Mouse (Mus musculus) adrenal gland, adult 2 months (tissue): ENCODE measurements around the gene 2310011J03Rik. TPM values are rescaled to one million over a fixed set of nuclear protein-coding genes. Genes with fewer than 3 reads are reported as not detected.
A peak's percentile ranks its signal among the peaks of the same experiment; 100 is the strongest.

Experiments
- DNase-seq: peaks from one replicate; pipeline ENCODE4 v3.0.0; 2021
- polyA plus RNA-seq: library from polyadenylated mRNA; depleted of rRNA; stranded (reverse); fragments of >200 nt; gene quantifications from 2 replicates; pipeline ENCODE4 v1.2.3, GENCODE M21; 2012
- total RNA-seq, 2 experiments: library from RNA; stranded (reverse); gene quantifications; 2 replicates each; pipeline ENCODE4 v1.2.3; 2021

2310011J03Rik gene
- total and polyA plus RNA-seq, 3 experiments = 21.6 to 61.7 (median 32.5) TPM

DNA sequence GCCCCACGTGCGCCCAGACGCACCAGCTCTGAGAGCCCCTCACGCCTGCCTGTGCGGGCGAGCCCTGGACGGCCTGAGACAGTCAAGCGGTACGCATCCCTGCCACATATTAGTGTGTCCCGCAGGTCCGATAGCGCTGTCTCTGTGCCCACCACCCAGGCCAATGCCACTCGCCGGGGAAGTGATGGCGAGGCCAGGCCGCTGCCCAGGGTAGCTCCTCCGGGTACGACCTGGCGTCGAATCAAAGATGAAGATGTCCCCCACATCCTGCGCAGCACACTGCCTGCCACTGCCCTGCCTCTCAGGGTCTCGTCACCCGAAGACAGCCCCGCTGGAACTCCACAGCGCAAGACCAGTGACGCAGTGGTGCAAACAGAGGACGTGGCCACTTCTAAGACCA lies 5.0 kb downstream of the 2310011J03Rik start:
- no peak for DNase-seq

- no peak for DNase-seq
Measured at GRCm38 (mm10) chr10:80314494-80315001, 5.8 kb downstream of the 2310011J03Rik start.

GRCm38 (mm10) chr10:80313627-80314201 lies 6.6 kb downstream of the 2310011J03Rik start:
- DNase-seq = no peak

DNA sequence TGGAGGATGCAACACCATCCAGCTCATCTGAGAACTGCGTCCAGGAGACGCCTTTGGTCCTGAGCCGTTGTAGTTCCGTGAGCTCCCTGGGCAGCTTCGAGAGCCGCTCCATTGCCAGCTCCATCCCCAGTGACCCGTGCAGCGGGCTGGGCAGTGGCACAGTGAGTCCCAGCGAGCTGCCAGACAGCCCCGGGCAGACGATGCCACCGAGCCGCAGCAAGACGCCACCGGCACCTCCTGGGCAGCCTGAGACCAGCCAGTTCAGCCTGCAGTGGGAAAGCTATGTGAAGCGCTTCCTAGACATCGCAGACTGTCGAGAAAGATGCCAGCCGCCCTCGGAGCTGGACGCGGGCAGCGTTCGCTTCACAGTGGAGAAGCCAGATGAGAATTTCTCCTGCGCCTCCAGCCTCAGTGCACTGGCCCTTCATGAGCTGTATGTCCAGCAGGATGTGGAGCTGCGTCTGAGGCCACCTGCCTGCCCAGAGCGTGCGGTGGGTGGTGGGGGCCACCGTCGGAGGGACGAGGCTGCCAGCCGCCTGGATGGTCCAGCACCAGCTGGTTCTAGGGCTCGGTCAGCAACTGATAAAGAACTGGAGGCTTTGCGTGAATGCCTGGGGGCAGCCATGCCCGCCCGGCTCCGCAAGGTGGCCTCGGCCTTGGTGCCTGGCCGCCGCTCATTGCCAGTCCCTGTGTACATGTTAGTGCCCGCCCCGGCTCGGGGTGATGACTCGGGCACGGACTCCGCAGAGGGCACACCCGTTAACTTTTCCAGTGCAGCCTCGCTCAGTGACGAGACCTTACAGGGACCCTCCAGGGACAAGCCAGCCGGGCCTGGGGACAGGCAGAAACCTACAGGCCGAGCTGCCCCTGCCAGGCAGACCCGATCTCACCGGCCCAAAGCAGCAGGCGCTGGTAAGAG lies 7.5 kb downstream of the 2310011J03Rik start:
- no peak for DNase-seq

DNA sequence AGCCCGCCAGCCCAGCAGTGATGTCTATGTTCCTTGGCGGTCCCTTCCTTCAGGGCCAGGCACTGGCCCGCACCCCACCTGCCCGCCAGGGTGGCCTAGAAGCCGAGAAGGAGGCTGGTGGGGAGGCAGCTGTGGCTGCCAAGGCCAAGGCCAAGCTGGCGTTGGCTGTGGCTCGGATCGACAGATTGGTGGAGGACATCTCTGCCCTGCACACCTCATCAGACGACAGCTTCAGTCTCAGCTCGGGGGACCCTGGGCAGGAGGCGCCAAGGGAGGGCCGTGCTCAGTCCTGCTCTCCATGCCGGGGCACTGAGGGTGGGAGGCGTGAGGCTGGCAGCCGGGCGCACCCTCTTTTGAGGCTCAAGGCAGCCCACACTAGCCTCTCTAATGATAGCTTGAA lies 8.8 kb downstream of the 2310011J03Rik start:
- no peak for DNase-seq

DNA sequence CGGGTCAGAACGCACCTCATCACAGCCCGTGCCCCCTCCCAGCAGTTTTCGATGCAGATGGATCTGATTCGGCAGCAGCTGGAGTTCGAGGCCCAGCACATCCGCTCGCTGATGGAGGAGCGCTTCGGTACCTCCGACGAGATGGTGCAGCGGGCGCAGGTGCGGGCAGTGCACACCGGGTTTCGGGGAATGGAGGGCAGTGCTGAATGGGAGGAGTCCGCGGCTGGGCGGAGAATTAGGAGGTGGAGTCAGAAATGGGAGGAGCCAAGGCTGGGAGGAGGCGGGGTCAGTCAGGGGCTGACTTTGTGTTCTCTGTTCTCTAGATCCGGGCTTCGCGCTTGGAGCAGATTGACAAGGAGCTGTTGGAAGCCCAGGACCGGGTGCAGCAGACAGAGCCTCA lies 15.5 kb downstream of the 2310011J03Rik start:
- DNase-seq = no peak

GRCm38 (mm10) chr10:80304458-80304857 lies 15.9 kb downstream of the 2310011J03Rik start:
- DNase-seq = no peak

DNA sequence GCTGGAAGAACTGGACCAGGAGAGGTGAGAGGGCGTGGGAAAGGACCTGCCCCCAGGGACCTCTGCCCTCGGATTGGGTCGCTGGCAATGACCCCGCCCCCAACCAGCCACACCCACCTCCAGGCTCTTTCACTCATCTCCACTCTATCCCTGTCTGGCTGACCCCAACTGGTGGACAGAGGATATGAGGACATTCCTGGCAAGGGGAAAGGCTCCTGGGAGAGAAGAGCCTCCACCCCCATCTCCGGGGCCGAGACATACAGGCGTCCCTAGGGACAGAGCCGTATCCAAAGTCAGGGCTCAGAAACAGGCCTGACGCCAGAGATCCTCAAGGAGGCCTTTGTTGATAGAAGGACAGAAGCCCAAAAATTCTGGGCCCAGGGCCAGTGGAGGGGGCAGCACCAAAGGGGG lies 17.9 kb downstream of the 2310011J03Rik start:
- DNase-seq = peak; percentile 78

- no peak for DNase-seq
Measured at GRCm38 (mm10) chr10:80302082-80302355, 18.3 kb downstream of the 2310011J03Rik start.

- no peak for DNase-seq
Measured at GRCm38 (mm10) chr10:80301256-80302081, 18.9 kb downstream of the 2310011J03Rik start.

DNA sequence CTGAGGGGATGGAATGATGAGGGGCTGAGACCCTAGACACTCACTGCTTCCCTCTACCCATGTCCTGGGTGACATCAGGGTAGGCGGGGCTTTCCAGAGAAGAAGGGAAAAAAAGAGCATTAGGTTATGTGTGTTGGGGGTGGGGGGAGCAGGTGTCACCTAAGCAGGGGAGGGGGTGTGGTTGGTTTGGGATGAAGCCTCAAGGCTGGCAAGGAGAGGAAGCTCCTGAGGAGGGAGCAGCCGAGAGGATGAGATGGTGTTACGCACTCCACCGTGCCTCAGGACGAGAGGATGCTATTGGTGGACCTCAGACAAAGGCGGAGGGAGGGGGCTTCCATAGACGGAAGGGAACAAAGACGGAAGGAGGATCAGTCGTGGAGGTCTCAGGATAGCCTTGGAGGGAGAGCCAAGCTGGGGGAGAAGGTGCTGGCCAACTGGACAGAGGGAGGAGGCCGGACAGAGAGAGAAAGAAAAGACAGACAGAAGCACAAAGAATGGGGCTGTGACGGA lies 19.6 kb downstream of the 2310011J03Rik start:
- DNase-seq = no peak

- DNase-seq = no peak
Measured at GRCm38 (mm10) chr10:80299824-80300223, 20.5 kb downstream of the 2310011J03Rik start.

- DNase-seq = no peak
Measured at GRCm38 (mm10) chr10:80299301-80299700, 21.0 kb downstream of the 2310011J03Rik start.

GRCm38 (mm10) chr10:80298571-80299281 lies 21.6 kb downstream of the 2310011J03Rik start:
- no peak for DNase-seq

GRCm38 (mm10) chr10:80297526-80298133 lies 22.7 kb downstream of the 2310011J03Rik start:
- DNase-seq = no peak

- no peak for DNase-seq
Measured at GRCm38 (mm10) chr10:80296824-80297223, 23.5 kb downstream of the 2310011J03Rik start.

- DNase-seq = peak; percentile 84
Measured at GRCm38 (mm10) chr10:80295618-80296425, 24.5 kb downstream of the 2310011J03Rik start, which contains the start of gene Apc2. Gene Apc2 (plus strand): TSS chr10:80295977.

- DNase-seq = no peak
Measured at GRCm38 (mm10) chr10:80294788-80295303, 25.5 kb downstream of the 2310011J03Rik start.

DNA sequence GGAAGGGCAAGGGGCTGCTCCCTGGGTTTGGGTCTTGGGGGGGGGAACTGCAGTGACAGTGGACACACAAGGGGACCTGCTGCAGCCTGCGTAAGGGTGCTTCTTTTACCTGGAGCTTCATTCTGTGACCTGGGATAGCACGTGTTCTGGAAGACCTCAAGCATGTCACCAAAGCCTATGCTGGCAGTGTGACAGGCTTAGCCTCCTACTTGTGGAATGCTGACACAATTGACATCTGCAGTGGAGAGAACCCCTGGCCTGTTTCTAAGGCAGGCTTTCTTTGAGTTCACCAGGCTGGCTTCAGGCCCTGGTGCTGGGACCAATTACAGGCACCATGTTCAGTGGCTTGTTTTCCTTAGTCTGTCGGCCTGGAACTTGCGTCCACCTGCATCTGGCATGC lies 26.0 kb downstream of the 2310011J03Rik start:
- DNase-seq = no peak

DNA sequence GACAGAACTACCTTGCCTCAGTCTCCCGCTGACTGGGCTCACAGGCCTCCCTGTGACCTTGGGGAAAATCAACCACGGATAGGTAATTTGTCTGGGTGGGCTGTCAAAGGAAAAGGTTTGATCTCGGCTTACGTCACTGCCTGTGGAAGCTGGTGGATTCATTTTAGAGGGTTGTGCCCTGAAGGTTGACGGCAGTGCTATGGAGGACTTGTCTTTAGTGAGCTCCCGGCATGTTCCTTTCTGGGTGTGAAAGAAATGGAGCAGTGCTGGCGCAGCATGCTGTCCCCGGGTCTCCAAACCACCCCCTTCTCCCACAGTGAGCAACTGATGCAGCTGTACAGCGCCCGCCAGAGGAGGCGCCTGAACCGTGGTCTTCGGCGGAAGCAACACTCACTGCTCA lies 27.0 kb downstream of the 2310011J03Rik start:
- DNase-seq = no peak
